Mouse (Mus musculus): ENCODE measurements around the gene Grin2b. TPM values are rescaled to one million over a fixed set of nuclear protein-coding genes. Genes with fewer than 3 reads are reported as not detected.
"Not testable (repeated sequence)": the region's sequence is repeated elsewhere in the genome, so short reads cannot be mapped to it uniquely, and the experiment has no call there.

The Grin2b gene
- polyA plus RNA-seq, 2 experiments from 2014 or later: not detected

- ATAC-seq: no peak
Observed at GRCm38 (mm10) chr6:135894793-135895228, 278.5 kb downstream of the Grin2b start.

GRCm38 (mm10) chr6:135882611-135883010 is 290.7 kb downstream of the Grin2b start:
- ATAC-seq: no peak

GRCm38 (mm10) chr6:135876163-135876726 is 297.1 kb downstream of the Grin2b start:
- no peak for ATAC-seq

GRCm38 (mm10) chr6:135874626-135875025 is 298.7 kb downstream of the Grin2b start:
- ATAC-seq: no peak

GRCm38 (mm10) chr6:135865832-135866231 is 307.5 kb downstream of the Grin2b start:
- ATAC-seq: no peak

GRCm38 (mm10) chr6:135863965-135864364 is 309.3 kb downstream of the Grin2b start:
- ATAC-seq: no peak

GRCm38 (mm10) chr6:135859502-135859901 is 313.8 kb downstream of the Grin2b start:
- ATAC-seq: no peak

GRCm38 (mm10) chr6:135854173-135854591 is 319.1 kb downstream of the Grin2b start:
- ATAC-seq: no peak

GRCm38 (mm10) chr6:135843755-135844154 is 329.6 kb downstream of the Grin2b start:
- ATAC-seq: no peak

GRCm38 (mm10) chr6:135836353-135836752 is 337.0 kb downstream of the Grin2b start:
- ATAC-seq: no peak

- ATAC-seq: no peak
Observed at GRCm38 (mm10) chr6:135833542-135833941, 339.8 kb downstream of the Grin2b start.

- no peak for ATAC-seq
Observed at GRCm38 (mm10) chr6:135832041-135832440, 341.3 kb downstream of the Grin2b start.

GRCm38 (mm10) chr6:135831032-135831431 is 342.3 kb downstream of the Grin2b start:
- ATAC-seq: no peak

GRCm38 (mm10) chr6:135829458-135829857 is 343.9 kb downstream of the Grin2b start:
- no peak for ATAC-seq

- no peak for ATAC-seq
Observed at GRCm38 (mm10) chr6:135828976-135829375, 344.3 kb downstream of the Grin2b start.

GRCm38 (mm10) chr6:135827942-135828341 is 345.4 kb downstream of the Grin2b start:
- ATAC-seq: no peak

GRCm38 (mm10) chr6:135827317-135827716 is 346.0 kb downstream of the Grin2b start:
- ATAC-seq: no peak

- not testable (repeated sequence) for ATAC-seq
Observed at GRCm38 (mm10) chr6:135826776-135827175, 346.5 kb downstream of the Grin2b start.

GRCm38 (mm10) chr6:135817391-135817790 is 355.9 kb downstream of the Grin2b start:
- no peak for ATAC-seq

- no peak for ATAC-seq
Observed at GRCm38 (mm10) chr6:135813755-135814154, 359.6 kb downstream of the Grin2b start.

- ATAC-seq: no peak
Observed at GRCm38 (mm10) chr6:135805436-135805835, 367.9 kb downstream of the Grin2b start.

GRCm38 (mm10) chr6:135799949-135800348 is 373.4 kb downstream of the Grin2b start:
- no peak for ATAC-seq

GRCm38 (mm10) chr6:135798202-135798992 is 374.9 kb downstream of the Grin2b start:
- ATAC-seq: no peak

- ATAC-seq: no peak
Observed at GRCm38 (mm10) chr6:135797371-135798033, 375.8 kb downstream of the Grin2b start.

Data from CD4-positive, CD25-positive, alpha-beta regulatory T cell, adult 4 months (primary cell).